Mouse (Mus musculus) ES-E14 (cell line): ENCODE results near the gene Trim47.

Experiments
- CHD2 ChIP-seq: IDR thresholded peaks from 2 replicates; pipeline ENCODE4 v1.6.1; 2014; ENCODE audit warnings: mild to moderate bottlenecking, low read depth, low read length, inconsistent platforms
- HCFC1 ChIP-seq: IDR thresholded peaks from 2 replicates; pipeline ENCODE4 v1.6.1; 2012; ENCODE audit warnings: low read length, inconsistent platforms, borderline replicate concordance; ENCODE audit not compliant: insufficient read depth
- MAFK ChIP-seq: IDR thresholded peaks from 2 replicates; pipeline ENCODE4 v1.6.1; 2014; ENCODE audit warnings: mild to moderate bottlenecking, low read depth, low read length, inconsistent platforms; ENCODE audit not compliant: insufficient read depth
- ZC3H11A ChIP-seq: IDR thresholded peaks from 2 replicates; pipeline ENCODE4 v1.6.1; 2012; ENCODE audit warnings: low read depth, mild to moderate bottlenecking, inconsistent platforms, low read length, borderline replicate concordance
- ZNF384 ChIP-seq: IDR thresholded peaks from 2 replicates; pipeline ENCODE4 v1.6.1; 2012; ENCODE audit warnings: low read depth, low read length, inconsistent platforms

GRCm38 (mm10) chr11:116148761-116149221, 21.8 kb upstream of the Trim47 start:
- TF ChIP-seq HCFC1 (no peak), ZNF384 (no peak), MAFK (no peak), ZC3H11A (no peak), CHD2 (no peak)
